Mouse (Mus musculus) bone marrow macrophage, adult 2 months (primary cell): Measurements from ENCODE around the gene Hibch.

ENCODE experiments used
- CTCF ChIP-seq: IDR thresholded peaks from 2 replicates; pipeline ENCODE4 v1.5.1; 2012; ENCODE audit warnings: low read depth, mild to moderate bottlenecking, low read length, moderate library complexity
- POLR2A ChIP-seq: IDR thresholded peaks from 2 replicates; pipeline ENCODE4 v1.6.1; 2012; ENCODE audit warnings: mild to moderate bottlenecking, low read depth, low read length, borderline replicate concordance

DNA sequence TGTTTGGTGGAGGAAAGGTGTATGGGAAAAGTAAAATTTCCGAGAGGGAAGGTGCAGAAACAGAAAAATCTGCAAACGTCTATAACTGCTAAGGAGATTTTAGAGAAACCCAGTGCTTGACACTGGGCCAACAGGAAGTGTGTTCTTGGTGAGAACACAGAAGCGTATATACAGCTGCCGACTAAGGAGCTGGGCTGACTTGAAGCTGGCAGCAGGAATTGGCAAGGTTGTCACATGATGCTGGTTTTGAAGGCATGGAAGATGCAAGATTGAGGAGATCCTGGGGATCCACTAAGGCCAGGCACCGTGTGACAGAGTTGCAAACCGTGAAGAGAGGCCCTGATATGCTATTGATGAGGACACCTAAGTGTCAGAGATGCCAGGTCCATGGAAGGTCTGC, 115.5 kb downstream of the Hibch start:
- TF ChIP-seq CTCF (no peak), POLR2A (no peak)
